Comparison of ENCODE assay signal across 10 mouse cellular contexts in the genomic region with DNA sequence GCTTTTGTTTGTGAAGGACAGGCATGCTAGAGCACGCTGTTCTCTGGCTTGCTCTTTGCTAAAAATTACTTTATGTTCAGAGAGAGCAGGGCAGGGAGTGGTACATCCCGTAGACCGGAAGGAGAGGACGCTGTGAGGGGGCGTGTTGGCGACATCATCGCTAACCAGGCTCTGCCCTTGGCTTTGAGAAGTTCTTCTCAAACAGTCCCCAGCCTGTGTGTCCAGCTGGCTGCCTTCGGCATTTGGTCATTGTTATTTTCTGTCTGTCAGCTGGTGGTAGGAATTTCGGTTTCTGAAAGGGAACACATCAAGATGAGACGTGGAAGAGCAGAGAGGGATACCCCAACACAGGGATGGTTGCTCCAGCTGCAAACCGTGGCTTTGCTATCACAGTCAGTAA. TPM values are rescaled to one million over a fixed set of nuclear protein-coding genes. Genes with fewer than 3 reads are reported as not detected.
DNase-seq lines count a peak whose midpoint lies in the region; ATAC-seq and TF ChIP-seq lines count a peak whose summit lies in the region.
"Had no signal": no experiment of that assay in that cellular context is flagged by ENCODE, and none has a peak within 500 bp of the region (broad histone marks: within the 10 kb centered on the region; RNA-seq: fewer than 3 reads in every experiment).

No protein-coding gene starts in this region.

- DNase-seq in embryonic facial prominence, embryonic 14.5 days (ENCODE audit: low spot score) = peak; percentile 21
- DNase-seq in embryonic facial prominence, embryonic 10.5 days (ENCODE audit: low spot score) = no peak
- DNase-seq in Muller cell, postnatal 12 days (ENCODE audit: inconsistent ontology term) = peak; percentile 42
- DNase-seq in lung, postnatal 0 days (ENCODE audit: low spot score) = peak; percentile 77
- DNase-seq in left cerebral cortex, adult 9 months (ENCODE audit: low spot score in 2 of 2) = no peak
- DNase-seq in frontal cortex, adult 2 months (ENCODE audit: extremely low spot score in 1 of 2, low spot score in 1 of 2) = no peak
- DNase-seq: cerebellum, adult 11-12 months had no signal

- H3K9ac ChIP-seq in embryonic facial prominence, embryonic 14.5 days (ENCODE audit: low read depth, low read length) = 0 out of 2 replicates have a peak overlapping the region, but pooled peaks have one; percentile 22
- no peak overlapping the region; the same call in 1 of the 2 replicates for H3K9ac ChIP-seq in heart, embryonic 14.5 days (ENCODE audit: low read length)
- 0 out of 2 replicates have a peak overlapping the region, but pooled peaks have one; percentile 3 for H3K9ac ChIP-seq in lung, postnatal 0 days (replicated peaks; ENCODE audit: low read depth)
- H3K9ac ChIP-seq in neural tube, embryonic 15.5 days (replicated peaks) = no peak overlapping the region
- H3K9ac ChIP-seq: liver, embryonic 15.5 days had no signal

- H3K27ac ChIP-seq in embryonic facial prominence, embryonic 14.5 days (replicated peaks; ENCODE audit: low read depth, low read length) = no peak overlapping the region
- H3K27ac ChIP-seq in embryonic facial prominence, embryonic 10.5 days (replicated peaks) = no peak overlapping the region
- no peak overlapping the region; a peak in 1 of 4 replicates for H3K27ac ChIP-seq in heart, embryonic 14.5 days (replicated peaks in 1 of 2; ENCODE audit: control insufficient read depth in 1 of 2, insufficient read depth in 1 of 2, low read depth in 2 of 2, low read length in 2 of 2)
- peak overlapping the region; percentile 43; the same call in 1 of the 2 replicates for H3K27ac ChIP-seq in lung, postnatal 0 days (ENCODE audit: low read length)
- H3K27ac ChIP-seq in neural tube, embryonic 15.5 days (replicated peaks) = no peak overlapping the region
- H3K27ac ChIP-seq: liver, embryonic 15.5 days had no signal

- 0 out of 2 replicates have a peak, but pooled peaks cover 6% of the 10 kb centered on the region for H3K9me3 ChIP-seq in embryonic facial prominence, embryonic 14.5 days (ENCODE audit: control insufficient read depth, low read length)
- peaks cover 4% of the 10 kb centered on the region; the same call in 1 of the 2 replicates for H3K9me3 ChIP-seq in embryonic facial prominence, embryonic 10.5 days
- H3K9me3 ChIP-seq in heart, embryonic 14.5 days (ENCODE audit: control insufficient read depth, low read length) = no peaks in the 10 kb centered on the region; the same call in 1 of the 2 replicates
- no peaks in the 10 kb centered on the region for H3K9me3 ChIP-seq in lung, postnatal 0 days (ENCODE audit: low read length)
- H3K9me3 ChIP-seq in neural tube, embryonic 15.5 days (replicated peaks) = no peaks in the 10 kb centered on the region
- H3K9me3 ChIP-seq: liver, embryonic 15.5 days had no signal

- WGBS in embryonic facial prominence, embryonic 14.5 days = 72% methylated on average over 11 of the region's 11 CpGs
- WGBS in embryonic facial prominence, embryonic 10.5 days = 84% methylated on average over 11 of the region's 11 CpGs
- 47% methylated on average over 11 of the region's 11 CpGs for WGBS in heart, embryonic 14.5 days
- 51% methylated on average over 11 of the region's 11 CpGs for WGBS in lung, postnatal 0 days
- WGBS in neural tube, embryonic 15.5 days = 82% methylated on average over 11 of the region's 11 CpGs

- no peaks in the 10 kb centered on the region; the same call in 1 of the 2 replicates for H3K27me3 ChIP-seq in embryonic facial prominence, embryonic 14.5 days (replicated peaks; ENCODE audit: control insufficient read depth, insufficient read depth, low read length)
- H3K27me3 ChIP-seq in embryonic facial prominence, embryonic 10.5 days (replicated peaks; ENCODE audit: low read depth, poor library complexity, severe bottlenecking) = peaks cover 13% of the 10 kb centered on the region; the same call in 1 of the 2 replicates
- no peaks in the 10 kb centered on the region for H3K27me3 ChIP-seq in heart, embryonic 14.5 days (ENCODE audit: control insufficient read depth, insufficient read depth, low read length)
- no peaks in the 10 kb centered on the region for H3K27me3 ChIP-seq in lung, postnatal 0 days (replicated peaks; ENCODE audit: insufficient read depth, low read length)
- 0 out of 2 replicates have a peak, but pooled peaks cover 2% of the 10 kb centered on the region for H3K27me3 ChIP-seq in neural tube, embryonic 15.5 days (replicated peaks)

- H3K4me2 ChIP-seq in embryonic facial prominence, embryonic 14.5 days (ENCODE audit: low read depth, low read length) = no peak overlapping the region; the same call in 1 of the 2 replicates
- peak overlapping the region; percentile 27 for H3K4me2 ChIP-seq in heart, embryonic 14.5 days (ENCODE audit: low read length)
- no peak overlapping the region; the same call in 1 of the 2 replicates for H3K4me2 ChIP-seq in lung, postnatal 0 days (replicated peaks; ENCODE audit: low read depth, low read length)
- no peak overlapping the region for H3K4me2 ChIP-seq in neural tube, embryonic 15.5 days
- H3K4me2 ChIP-seq: liver, embryonic 15.5 days had no signal

- no peak overlapping the region for H3K4me3 ChIP-seq in embryonic facial prominence, embryonic 14.5 days (ENCODE audit: low read depth, low read length)
- no peak overlapping the region for H3K4me3 ChIP-seq in embryonic facial prominence, embryonic 10.5 days
- H3K4me3 ChIP-seq in heart, embryonic 14.5 days (ENCODE audit: control insufficient read depth in 1 of 2, insufficient read depth in 1 of 2, low read depth in 1 of 2, low read length in 2 of 2) = no peak overlapping the region
- no peak overlapping the region for H3K4me3 ChIP-seq in lung, postnatal 0 days (ENCODE audit: low read depth, low read length)
- H3K4me3 ChIP-seq in neural tube, embryonic 15.5 days (replicated peaks) = no peak overlapping the region
- H3K4me3 ChIP-seq: liver, embryonic 15.5 days had no signal

- no peak for ATAC-seq in embryonic facial prominence, embryonic 14.5 days (ENCODE audit: low read depth)
- ATAC-seq in heart, embryonic 14.5 days (ENCODE audit: insufficient number of reproducible peaks, insufficient read depth, low FRiP score, low read depth) = no peak
- ATAC-seq in lung, postnatal 0 days = peak; percentile 79
- no peak for ATAC-seq in neural tube, embryonic 15.5 days (ENCODE audit: low FRiP score)

- no peaks in the 10 kb centered on the region for H3K36me3 ChIP-seq in embryonic facial prominence, embryonic 14.5 days (ENCODE audit: control insufficient read depth, insufficient read depth, low read length)
- H3K36me3 ChIP-seq in embryonic facial prominence, embryonic 10.5 days (replicated peaks) = no peaks in the 10 kb centered on the region
- no peaks in the 10 kb centered on the region for H3K36me3 ChIP-seq in heart, embryonic 14.5 days (ENCODE audit: control insufficient read depth, insufficient read depth, low read length)
- no peaks in the 10 kb centered on the region for H3K36me3 ChIP-seq in lung, postnatal 0 days (ENCODE audit: insufficient read depth, low read length)
- no peaks in the 10 kb centered on the region for H3K36me3 ChIP-seq in neural tube, embryonic 15.5 days
- H3K36me3 ChIP-seq: liver, embryonic 15.5 days had no signal

- TF ChIP-seq EP300 in lung, postnatal 0 days (IDR thresholded peaks at IDR 0.05) = no peak

- TF ChIP-seq CTCF in lung, postnatal 0 days (IDR thresholded peaks at IDR 0.05) = no peak

- no peaks in the 10 kb centered on the region for H3K4me1 ChIP-seq in embryonic facial prominence, embryonic 14.5 days (ENCODE audit: control insufficient read depth, insufficient read depth, low read length)
- H3K4me1 ChIP-seq in embryonic facial prominence, embryonic 10.5 days = peaks cover 28% of the 10 kb centered on the region
- H3K4me1 ChIP-seq in heart, embryonic 14.5 days (ENCODE audit: control insufficient read depth in 2 of 2, insufficient read depth in 2 of 2, low read length in 2 of 2) = peaks cover 5 to 21% of the 10 kb centered on the region in 2 experiments
- 0 out of 2 replicates have a peak, but pooled peaks cover 4% of the 10 kb centered on the region for H3K4me1 ChIP-seq in lung, postnatal 0 days (ENCODE audit: insufficient read depth, low read depth, low read length)
- peaks cover 20% of the 10 kb centered on the region for H3K4me1 ChIP-seq in neural tube, embryonic 15.5 days

RNA-seq across cellular contexts. Expression of gene 1500009L16Rik, which starts 3.5 kb away (rescaled TPM):
- polyA plus RNA-seq in embryonic facial prominence, embryonic 14.5 days (2014; fragmentation: Nextera tagmentation; extraction: Ambion mirVana) = 22.7 and 25.8 TPM in 2 replicates
- polyA plus RNA-seq in embryonic facial prominence, embryonic 10.5 days (2016; fragmentation: Nextera tagmentation; extraction: Ambion mirVana) = 44.6 and 46.0 TPM in 2 replicates
- polyA plus RNA-seq in heart, embryonic 14.5 days (2014; fragmentation: Nextera tagmentation; extraction: Ambion mirVana) = 13.9 and 20.3 TPM in 2 replicates
- 19.6 and 21.5 TPM in 2 replicates for polyA plus RNA-seq in lung, postnatal 0 days (2015; fragmentation: Nextera tagmentation; extraction: Ambion mirVana)
- polyA plus RNA-seq in frontal cortex, adult 2 months (2012; rRNA removed) = 20.6 and 24.0 TPM in 2 replicates
- polyA plus RNA-seq in neural tube, embryonic 15.5 days (2015; fragmentation: Nextera tagmentation; extraction: Ambion mirVana) = 102 and 103 TPM in 2 replicates

Comparison
In these comparisons a context has a peak if more than half of its experiments do, and no peak if none do; other contexts are left out.
1. DNase-seq: peak in embryonic facial prominence, embryonic 14.5 days (single experiment), Muller cell, postnatal 12 days (single experiment) and lung, postnatal 0 days (single experiment); none in embryonic facial prominence, embryonic 10.5 days (single experiment), left cerebral cortex, adult 9 months (0 of 2) and frontal cortex, adult 2 months (0 of 2).
2. H3K9ac ChIP-seq: peak in embryonic facial prominence, embryonic 14.5 days (single experiment) and lung, postnatal 0 days (single experiment); none in heart, embryonic 14.5 days (single experiment) and neural tube, embryonic 15.5 days (single experiment).